Mouse (Mus musculus) adrenal gland, adult 10 weeks (tissue): ENCODE results near the gene Tmem72. TPM values are rescaled to one million over a fixed set of nuclear protein-coding genes. Genes with fewer than 3 reads are reported as not detected.

Experiments
- polyA plus RNA-seq: library from polyadenylated mRNA; stranded (reverse); fragments of 350-450 nt; fragmentation: Illumina TruSeq; extraction: RNeasy Lipid Tissue Mini Kit (QIAGEN cat#74804); gene quantifications from one replicate; pipeline ENCODE4 v1.2.3, GENCODE M21; 2014; ENCODE audit warnings: low read depth, low replicate concordance

The Tmem72 gene
- 0.06 TPM for polyA plus RNA-seq

GRCm38 (mm10) chr6:116716666-116717065 is at the start of gene Tmem72:
Tmem72 (minus strand) TSS chr6:116716913.

GRCm38 (mm10) chr6:116673471-116674282 is 43.0 kb downstream of the Tmem72 start, which contains the start of gene Rassf4:
Rassf4 (minus strand) TSS chr6:116673952.

DNA sequence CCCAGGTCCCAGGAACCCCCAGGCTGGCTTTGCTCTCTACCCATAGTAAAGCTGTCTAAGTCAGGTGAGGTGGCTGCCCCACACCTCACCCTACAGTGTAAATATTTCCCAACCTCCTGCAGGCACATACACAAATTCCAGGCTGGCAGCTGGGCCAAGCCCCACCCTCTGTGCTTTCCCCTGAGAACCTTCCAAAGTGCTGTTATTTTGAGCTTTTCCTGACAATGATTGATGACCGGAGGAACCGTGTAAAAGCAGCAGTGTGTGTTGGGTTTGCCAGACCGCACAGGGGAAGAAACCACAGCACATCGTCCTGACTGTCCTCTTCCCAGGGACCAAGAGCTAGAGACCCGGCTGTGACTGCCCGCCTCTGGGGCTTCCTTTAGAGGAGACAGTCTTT is 66.3 kb downstream of the Tmem72 start, which contains the start of gene Depp1:
Gene Depp1 (plus strand): TSS at position 204 of the 400 bp plus-strand sequence.

Other genes starting within 250 kb of the Tmem72 start
- not detected for gene Olfr211, start 227.8 kb downstream of the Tmem72 start, polyA plus RNA-seq
- gene Olfr212, start 210.4 kb downstream of the Tmem72 start, polyA plus RNA-seq, result not detected
- not detected for gene Olfr213, start 178.5 kb downstream of the Tmem72 start, polyA plus RNA-seq
- gene Gm5580, start 165.8 kb downstream of the Tmem72 start, polyA plus RNA-seq, result not detected
- not detected for gene Olfr214, start 162.7 kb downstream of the Tmem72 start, polyA plus RNA-seq
- not detected for gene Olfr215, start 132.7 kb downstream of the Tmem72 start, polyA plus RNA-seq
- gene Zfp422, start 87.9 kb downstream of the Tmem72 start, polyA plus RNA-seq, result 51.3 TPM
- 0.64 TPM for gene Depp1, start 66.3 kb downstream of the Tmem72 start, polyA plus RNA-seq
- 3.0 TPM for gene Rassf4, start 43.0 kb downstream of the Tmem72 start, polyA plus RNA-seq